Mouse (Mus musculus): ENCODE measurements around the gene Sncb.

Gene Sncb

DNA sequence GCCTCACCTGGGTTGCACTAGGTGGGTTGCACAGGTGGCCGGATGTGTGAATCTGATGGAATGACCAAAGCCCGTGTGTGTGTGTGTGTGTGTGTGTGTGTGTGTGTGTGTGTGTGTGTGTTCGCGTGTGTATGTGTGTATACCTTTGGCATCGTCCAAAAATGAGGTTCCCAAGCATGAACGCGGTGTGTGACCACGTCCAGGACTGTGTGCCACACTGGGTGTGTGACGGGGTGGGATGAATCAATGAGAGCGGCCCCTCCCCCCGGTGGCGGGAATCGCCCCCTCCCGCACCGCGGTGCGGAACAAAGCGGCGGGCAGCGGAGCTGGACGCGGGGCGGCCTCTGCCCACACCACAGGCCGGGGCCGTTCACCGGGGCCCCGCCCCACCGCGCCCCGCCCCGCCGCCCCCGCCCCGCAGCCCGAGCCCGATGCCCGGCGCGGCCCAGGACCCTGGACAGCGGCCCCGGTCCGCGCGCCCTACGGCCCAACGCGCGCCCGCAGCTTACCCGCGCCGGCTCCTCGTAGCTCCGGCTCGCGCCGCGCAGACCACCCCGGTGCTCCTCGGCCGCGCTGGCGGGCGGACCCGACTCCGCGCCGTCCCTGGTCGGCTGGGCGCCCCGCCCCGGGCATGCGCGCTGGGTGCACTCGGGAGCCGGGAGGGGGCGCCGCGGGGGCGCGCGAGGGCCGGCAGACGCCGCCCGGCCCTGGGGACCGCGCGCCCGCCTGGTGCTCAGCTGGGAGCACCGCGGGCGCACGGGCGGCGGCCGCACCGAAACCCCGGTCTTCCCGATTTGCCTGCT is 17.1 kb downstream of the Sncb start:
- DNase-seq (ENCODE audit: low spot score in 2 of 2) = peak in 1 of 2 experiments; percentile 61

- no peak for DNase-seq (ENCODE audit: low spot score in 2 of 2)
Measured at GRCm38 (mm10) chr13:54748721-54749060, 17.7 kb downstream of the Sncb start.

GRCm38 (mm10) chr13:54748190-54748589 is 18.2 kb downstream of the Sncb start:
- DNase-seq (ENCODE audit: low spot score in 2 of 2) = no peak

- DNase-seq (ENCODE audit: low spot score in 2 of 2) = no peak
Measured at GRCm38 (mm10) chr13:54746896-54747295, 19.5 kb downstream of the Sncb start.

GRCm38 (mm10) chr13:54746110-54746509 is 20.3 kb downstream of the Sncb start:
- DNase-seq (ENCODE audit: low spot score in 2 of 2) = no peak

GRCm38 (mm10) chr13:54738213-54738601 is 28.2 kb downstream of the Sncb start:
- no peak for DNase-seq (ENCODE audit: low spot score in 2 of 2)

DNA sequence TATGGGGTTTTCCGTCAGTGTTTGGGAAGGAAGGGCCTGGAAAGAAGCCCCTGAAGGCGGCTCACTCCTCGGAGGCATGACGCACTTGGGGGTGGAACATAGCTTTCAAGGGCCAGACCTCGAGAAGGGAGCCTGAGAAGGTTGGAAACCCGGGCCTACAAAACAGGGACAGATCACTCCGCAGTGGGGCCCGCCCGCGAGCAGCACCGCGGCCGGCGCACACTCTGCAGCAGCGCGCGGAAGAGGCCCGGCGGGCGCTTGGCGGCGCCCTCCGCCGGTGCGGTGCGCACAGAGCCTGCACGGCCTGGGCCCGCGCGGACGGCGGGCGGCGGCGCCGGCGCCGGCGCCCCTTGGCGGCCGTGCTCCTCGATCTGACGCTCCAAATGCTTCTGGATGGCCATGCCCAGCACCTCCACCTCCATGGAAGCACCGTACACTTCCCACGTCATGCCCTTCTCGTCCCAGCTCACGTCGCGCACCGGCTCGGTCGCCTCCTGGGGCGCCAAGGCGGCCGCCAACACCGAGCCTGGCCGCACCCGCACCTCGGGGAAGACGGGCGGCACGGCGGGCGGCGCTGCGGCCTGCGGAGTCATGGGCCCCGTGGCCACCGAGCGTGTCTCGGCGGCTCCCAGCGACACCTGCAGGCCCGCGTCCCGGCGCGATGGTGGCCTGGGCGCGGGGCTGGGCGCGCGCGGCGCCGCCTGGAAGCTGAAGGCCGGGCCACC is 28.7 kb downstream of the Sncb start:
- no peak for DNase-seq (ENCODE audit: low spot score in 2 of 2)

DNA sequence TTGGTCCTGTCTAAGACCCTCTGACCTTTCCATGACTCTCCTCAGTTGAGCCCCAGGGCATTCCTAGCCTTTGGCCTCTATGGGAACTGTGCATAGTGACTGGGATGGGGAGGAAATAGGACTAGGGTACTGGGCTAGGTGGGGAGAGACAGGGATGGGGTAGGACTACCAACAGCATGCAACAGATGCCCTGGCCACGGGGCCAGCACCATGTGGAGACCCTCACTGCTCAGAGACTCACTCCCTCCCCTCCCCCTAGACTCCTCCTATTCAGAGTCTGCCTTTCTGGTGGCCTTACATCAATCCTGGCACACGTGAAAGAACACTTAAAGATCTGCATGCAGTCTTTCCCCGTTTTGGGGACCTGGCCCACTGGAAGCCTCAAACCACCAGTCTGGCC is 29.5 kb downstream of the Sncb start:
- DNase-seq (ENCODE audit: low spot score in 2 of 2) = no peak

DNA sequence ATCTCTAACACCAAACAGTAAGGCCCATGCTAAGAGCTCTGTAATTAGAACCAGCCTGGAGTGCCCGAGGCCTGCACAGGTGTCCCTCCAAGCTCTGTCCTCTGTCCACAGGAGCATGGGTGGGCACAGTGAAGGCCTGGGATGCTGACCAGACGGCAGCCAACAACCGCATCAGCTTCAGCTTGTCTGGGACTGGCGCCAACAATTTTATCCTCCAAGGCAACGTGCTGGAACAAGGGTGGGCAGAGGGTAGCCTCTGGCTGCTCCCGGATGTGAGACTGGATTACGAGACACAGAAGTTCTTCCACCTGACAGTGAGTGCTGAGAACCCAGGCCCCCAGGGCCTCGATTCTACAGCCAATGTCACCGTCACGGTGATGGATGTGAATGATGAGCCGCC is 40.3 kb downstream of the Sncb start:
- no peak for DNase-seq (ENCODE audit: low spot score in 2 of 2)

- DNase-seq (ENCODE audit: low spot score in 2 of 2) = no peak
Measured at GRCm38 (mm10) chr13:54723143-54723542, 43.3 kb downstream of the Sncb start.

DNA sequence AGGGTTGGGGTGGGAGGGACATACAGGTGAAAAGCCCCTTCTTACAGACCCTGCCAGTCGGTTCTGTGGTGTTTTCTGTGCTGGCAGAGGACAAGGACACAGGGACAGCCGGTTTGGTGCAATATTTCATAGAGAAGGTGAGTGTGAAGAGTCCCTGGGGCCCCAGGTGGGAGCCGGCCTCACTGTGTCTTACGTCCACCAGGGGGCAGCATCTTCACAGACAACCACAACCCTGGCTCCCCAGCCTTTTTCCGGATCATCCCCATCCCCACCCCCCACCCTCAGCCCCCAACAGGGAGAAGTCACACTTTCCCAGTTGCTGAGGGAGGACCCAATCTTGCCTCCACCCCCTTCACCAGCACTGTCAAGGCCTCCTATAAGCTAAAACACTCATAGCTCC is 49.5 kb downstream of the Sncb start:
- peak; percentile 66 to 70 for DNase-seq (ENCODE audit: low spot score in 2 of 2)

GRCm38 (mm10) chr13:54714996-54715395 is 51.4 kb downstream of the Sncb start:
- no peak for DNase-seq (ENCODE audit: low spot score in 2 of 2)

DNA sequence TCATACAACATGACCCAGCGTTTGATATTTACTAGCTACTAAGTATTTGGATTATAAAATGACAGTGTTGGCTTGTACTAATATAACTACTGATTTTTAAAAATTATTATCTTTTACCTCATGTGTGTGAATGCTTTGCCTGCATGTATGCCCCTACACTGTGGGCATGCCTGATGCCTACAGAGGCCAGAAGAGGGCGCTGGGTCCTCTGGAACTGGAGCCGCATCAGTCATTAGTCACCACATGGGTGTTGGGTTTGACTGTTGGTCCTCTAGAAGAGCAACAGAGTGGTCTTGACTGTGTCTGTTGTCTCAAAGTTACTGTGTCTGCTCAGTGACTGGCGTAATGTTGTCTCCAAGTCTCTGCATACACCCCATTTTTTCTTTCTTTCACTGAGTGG is 52.0 kb downstream of the Sncb start:
- DNase-seq (ENCODE audit: low spot score in 2 of 2) = no peak

DNA sequence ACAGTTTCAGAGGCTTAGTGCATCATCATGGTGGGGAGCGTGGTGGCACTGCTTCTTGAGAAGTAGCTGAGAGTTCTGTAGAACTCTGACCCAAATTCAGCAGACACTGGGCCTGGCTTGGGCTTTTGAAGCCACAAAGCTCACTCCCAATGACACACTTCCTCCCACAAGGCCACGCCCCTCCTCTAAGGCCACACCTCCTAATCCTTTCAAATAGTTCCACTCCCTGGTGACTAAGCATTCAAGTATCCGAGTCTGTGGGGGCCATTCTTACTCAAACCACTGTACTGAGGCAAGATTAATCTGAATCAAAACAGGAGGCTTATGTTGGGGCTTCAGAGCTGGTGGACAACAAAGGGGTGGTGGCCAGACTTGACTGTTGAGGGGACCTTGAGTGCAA is 55.5 kb downstream of the Sncb start:
- no peak for DNase-seq (ENCODE audit: low spot score in 2 of 2)

Measured in frontal cortex, postnatal 36 days (tissue).